Mouse (Mus musculus) embryonic facial prominence, embryonic 10.5 days (tissue): ENCODE measurements at regions not wholly inside any gene's neighbourhood (a gene's known extent, or its start where the extent isn't known, plus 50 kb on each side); places are given as distances from the start of the nearest gene placed in this dataset.

Source experiments
- DNase-seq: peaks from one replicate; pipeline ENCODE4 v3.0.0-alpha.2; 2017; ENCODE audit warnings: low spot score
- H3K27ac ChIP-seq: fragments of 300-500 bp; sonication (generic); replicated peaks from 2 replicates; pipeline ENCODE4 v1.5.1; 2016; ENCODE audit warnings: mild to moderate bottlenecking
- H3K27me3 ChIP-seq: fragments of 300-500 bp; sonication (generic); replicated peaks from 2 replicates; pipeline ENCODE4 v1.6.1; 2016; ENCODE audit warnings: low read depth, mild to moderate bottlenecking; ENCODE audit not compliant: poor library complexity, severe bottlenecking
- H3K36me3 ChIP-seq: fragments of 300-500 bp; sonication (generic); replicated peaks from 2 replicates; pipeline ENCODE4 v1.6.1; 2016; ENCODE audit warnings: mild to moderate bottlenecking, moderate library complexity
- H3K4me1 ChIP-seq: fragments of 300-500 bp; sonication (generic); 2 replicates; pipeline ENCODE4 v1.6.1; 2016
- H3K4me3 ChIP-seq: fragments of 300-500 bp; sonication (generic); 2 replicates; pipeline ENCODE4 v1.5.1; 2016; ENCODE audit warnings: mild to moderate bottlenecking, moderate library complexity
- H3K9me3 ChIP-seq: fragments of 300-500 bp; sonication (generic); 2 replicates; pipeline ENCODE4 v1.6.1; 2016; ENCODE audit warnings: mild to moderate bottlenecking
- WGBS: fragments of 180-500 bp; shearing (Covaris S2); methylation state at CpG from one replicate; pipeline ENCODE4 v1.1.7; 2016; 5-methylcytosine and 5-hydroxymethylcytosine counted together

DNA sequence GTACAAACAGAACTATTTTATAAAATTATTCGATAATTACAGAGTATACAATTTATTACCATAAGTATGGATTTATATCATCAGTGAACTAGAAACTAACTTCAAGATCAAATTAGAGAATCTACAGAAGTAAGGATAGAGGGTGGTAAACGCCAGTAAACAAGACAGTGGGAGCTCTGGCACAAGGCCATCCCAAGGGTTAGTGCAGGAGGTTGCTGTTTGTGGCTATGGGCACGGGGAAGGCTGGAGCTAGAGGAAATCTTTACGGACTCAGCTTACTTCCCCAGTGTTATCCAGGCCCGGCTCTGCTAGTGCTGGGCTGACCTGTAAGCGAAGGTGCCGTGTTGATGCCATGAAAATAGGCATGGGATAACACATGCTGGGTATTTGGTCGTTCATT, 220.5 kb upstream of the Api5 start:
- H3K27ac ChIP-seq: no peak overlapping the region
- H3K9me3 ChIP-seq: no peaks in the 10 kb centered on the region
- H3K36me3 ChIP-seq: no peaks in the 10 kb centered on the region
- H3K4me1 ChIP-seq: no peaks in the 10 kb centered on the region
- H3K4me3 ChIP-seq: no peak overlapping the region
- no peak for DNase-seq
- WGBS: 87% methylated on average over 8 of the region's 8 CpGs
- H3K27me3 ChIP-seq: no peaks in the 10 kb centered on the region
